Mouse (Mus musculus) cerebellum, adult 11-12 months (tissue): Measurements from ENCODE around the gene Auts2.
A peak's percentile ranks its signal among the peaks of the same experiment; 100 is the strongest.

ENCODE experiments used
- DNase-seq: peaks from one replicate; pipeline ENCODE4 v3.0.0; 2022

Auts2 gene

GRCm38 (mm10) chr5:131711474-131712129 lies 831.5 kb downstream of the Auts2 start:
- no peak for DNase-seq

GRCm38 (mm10) chr5:131710735-131711473 lies 832.2 kb downstream of the Auts2 start:
- DNase-seq = no peak

GRCm38 (mm10) chr5:131707471-131707870 lies 835.7 kb downstream of the Auts2 start:
- no peak for DNase-seq

GRCm38 (mm10) chr5:131703729-131704128 lies 839.4 kb downstream of the Auts2 start:
- peak; percentile 37 for DNase-seq

GRCm38 (mm10) chr5:131702840-131703392 lies 840.2 kb downstream of the Auts2 start:
- DNase-seq = no peak

GRCm38 (mm10) chr5:131698900-131699299 lies 844.2 kb downstream of the Auts2 start:
- no peak for DNase-seq

GRCm38 (mm10) chr5:131690781-131691180 lies 852.4 kb downstream of the Auts2 start:
- DNase-seq = no peak

- DNase-seq = no peak
Measured at GRCm38 (mm10) chr5:131686956-131687618, 856.1 kb downstream of the Auts2 start.

- DNase-seq = no peak
Measured at GRCm38 (mm10) chr5:131680127-131680845, 862.9 kb downstream of the Auts2 start.

GRCm38 (mm10) chr5:131679523-131679922 lies 863.6 kb downstream of the Auts2 start:
- DNase-seq = no peak

GRCm38 (mm10) chr5:131677518-131677917 lies 865.6 kb downstream of the Auts2 start:
- DNase-seq = peak; percentile 42

- DNase-seq = no peak
Measured at GRCm38 (mm10) chr5:131673696-131674095, 869.4 kb downstream of the Auts2 start.

GRCm38 (mm10) chr5:131665068-131665467 lies 878.1 kb downstream of the Auts2 start:
- no peak for DNase-seq

GRCm38 (mm10) chr5:131664657-131665056 lies 878.5 kb downstream of the Auts2 start:
- DNase-seq = no peak

- DNase-seq = peak; percentile 78
Measured at GRCm38 (mm10) chr5:131662657-131663056, 880.5 kb downstream of the Auts2 start.

GRCm38 (mm10) chr5:131658822-131659515 lies 884.2 kb downstream of the Auts2 start:
- no peak for DNase-seq

GRCm38 (mm10) chr5:131654206-131654605 lies 888.9 kb downstream of the Auts2 start:
- no peak for DNase-seq

- peak; percentile 58 for DNase-seq
Measured at GRCm38 (mm10) chr5:131650381-131650891, 892.7 kb downstream of the Auts2 start.

- no peak for DNase-seq
Measured at GRCm38 (mm10) chr5:131647683-131648119, 895.4 kb downstream of the Auts2 start.

- no peak for DNase-seq
Measured at GRCm38 (mm10) chr5:131647104-131647682, 896.0 kb downstream of the Auts2 start.

- DNase-seq = no peak
Measured at GRCm38 (mm10) chr5:131646192-131646775, 896.9 kb downstream of the Auts2 start.
